Mouse (Mus musculus): ENCODE results near the gene Gimap7. TPM values are rescaled to one million over a fixed set of nuclear protein-coding genes. Genes with fewer than 3 reads are reported as not detected.

Gene Gimap7
- polyA plus RNA-seq, 1 experiment from 2014 or later, result not detected

- Histone ChIP-seq H3K4me1 (replicated peaks; ENCODE audit: control insufficient read depth, insufficient read depth, low read length) (no peaks in the 10 kb centered on the region), H3K27ac (ENCODE audit: low read length) (no peak overlapping the region), H3K9me3 (ENCODE audit: control insufficient read depth, low read length) (no peaks in the 10 kb centered on the region), H3K4me2 (ENCODE audit: low read length) (no peak overlapping the region), H3K36me3 (ENCODE audit: control insufficient read depth, insufficient read depth) (no peaks in the 10 kb centered on the region), H3K27me3 (replicated peaks; ENCODE audit: control insufficient read depth, insufficient read depth, low read length) (no peaks in the 10 kb centered on the region), H3K4me3 (replicated peaks; ENCODE audit: low read length) (no peak overlapping the region), H3K9ac (replicated peaks; ENCODE audit: low read depth, low read length) (no peak overlapping the region)
- no peak for ATAC-seq
- whole genome bisulfite sequencing, result 72% methylated on average over 2 of the region's 2 CpGs
Observed at GRCm38 (mm10) chr6:48687077-48687476, 31.3 kb upstream of the Gimap7 start.

GRCm38 (mm10) chr6:48689320-48689719 lies 29.1 kb upstream of the Gimap7 start:
- ATAC-seq, result no peak
- WGBS, result 95% methylated on average over 2 of the region's 2 CpGs
- H3K4me1 ChIP-seq (replicated peaks; ENCODE audit: control insufficient read depth, insufficient read depth, low read length), result no peaks in the 10 kb centered on the region

DNA sequence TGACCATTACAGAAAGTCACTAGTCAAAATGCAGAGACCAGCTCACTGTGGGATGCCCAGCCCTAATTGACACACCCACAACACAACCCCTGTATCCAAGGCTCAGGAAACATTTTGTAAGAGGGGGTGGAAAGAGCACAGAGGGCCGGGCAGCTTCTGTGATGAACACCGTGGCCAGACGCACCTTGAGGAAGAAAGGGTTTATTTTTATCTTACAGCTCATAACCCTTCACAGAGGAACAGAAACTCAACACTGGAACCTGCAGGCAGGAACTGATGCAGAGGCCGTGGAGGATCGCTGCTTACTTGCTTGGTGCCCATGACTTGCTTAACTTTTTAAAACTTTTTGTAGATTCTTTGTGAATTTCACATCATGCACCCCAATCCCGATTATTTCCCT lies 25.5 kb upstream of the Gimap7 start:
- WGBS, result 89% methylated on average over 6 of the region's 6 CpGs
- no peak overlapping the region for H3K9ac ChIP-seq (replicated peaks; ENCODE audit: low read depth, low read length)
- no peaks in the 10 kb centered on the region for H3K27me3 ChIP-seq (replicated peaks; ENCODE audit: control insufficient read depth, insufficient read depth, low read length)
- ATAC-seq, result no peak
- H3K27ac ChIP-seq (ENCODE audit: low read length), result no peak overlapping the region
- H3K4me3 ChIP-seq (replicated peaks; ENCODE audit: low read length), result no peak overlapping the region
- no peaks in the 10 kb centered on the region for H3K4me1 ChIP-seq (replicated peaks; ENCODE audit: control insufficient read depth, insufficient read depth, low read length)
- H3K4me2 ChIP-seq (ENCODE audit: low read length), result no peak overlapping the region
- H3K9me3 ChIP-seq (ENCODE audit: control insufficient read depth, low read length), result no peaks in the 10 kb centered on the region
- no peaks in the 10 kb centered on the region for H3K36me3 ChIP-seq (ENCODE audit: control insufficient read depth, insufficient read depth)

More at GRCm38 (mm10) chr6:48689320-48689719, 29.1 kb upstream of the Gimap7 start:
- no peaks in the 10 kb centered on the region for H3K9me3 ChIP-seq (ENCODE audit: control insufficient read depth, low read length)
- no peak overlapping the region for H3K9ac ChIP-seq (replicated peaks; ENCODE audit: low read depth, low read length)
- H3K4me2 ChIP-seq (ENCODE audit: low read length), result no peak overlapping the region
- H3K27me3 ChIP-seq (replicated peaks; ENCODE audit: control insufficient read depth, insufficient read depth, low read length), result no peaks in the 10 kb centered on the region
- H3K36me3 ChIP-seq (ENCODE audit: control insufficient read depth, insufficient read depth), result no peaks in the 10 kb centered on the region
- no peak overlapping the region for H3K4me3 ChIP-seq (replicated peaks; ENCODE audit: low read length)
- H3K27ac ChIP-seq (ENCODE audit: low read length), result no peak overlapping the region

DNA sequence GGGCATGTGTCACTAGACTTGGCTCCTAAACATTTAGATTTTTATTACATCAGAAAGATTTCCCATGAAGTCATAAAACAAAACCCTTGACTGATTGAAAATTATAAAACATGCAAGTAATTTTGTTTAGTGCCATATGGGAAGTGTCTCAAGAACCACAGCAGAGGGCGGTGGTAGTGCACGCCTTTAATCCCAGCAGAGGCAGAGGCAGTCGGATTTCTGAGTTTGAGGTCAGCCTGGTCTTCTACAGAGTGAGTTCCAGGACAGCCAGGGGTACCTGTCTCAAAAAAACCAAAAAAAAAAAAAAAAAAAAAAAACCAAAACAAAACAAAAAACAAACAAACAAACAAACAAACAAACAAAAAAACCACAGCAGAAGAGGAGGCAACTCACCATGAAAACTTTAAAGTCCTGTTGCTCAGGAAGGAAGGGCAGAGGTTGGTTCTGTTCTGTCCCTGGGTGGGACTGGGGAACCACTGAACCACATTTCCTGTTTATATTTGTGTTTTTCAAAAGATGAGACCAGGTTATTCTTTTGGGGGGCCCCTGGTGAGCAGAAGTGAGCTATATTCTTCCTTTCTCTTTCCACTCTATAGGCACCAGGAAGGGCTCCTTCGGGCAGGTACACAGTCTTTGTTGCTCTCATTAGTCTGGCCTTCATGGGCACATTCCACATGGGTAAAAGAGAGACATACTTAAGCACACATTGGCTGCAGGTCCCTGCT lies 21.4 kb upstream of the Gimap7 start:
- H3K9me3 ChIP-seq (ENCODE audit: control insufficient read depth, low read length), result no peaks in the 10 kb centered on the region
- ATAC-seq, result no peak
- H3K27me3 ChIP-seq (replicated peaks; ENCODE audit: control insufficient read depth, insufficient read depth, low read length), result no peaks in the 10 kb centered on the region
- no peak overlapping the region for H3K9ac ChIP-seq (replicated peaks; ENCODE audit: low read depth, low read length)
- no peaks in the 10 kb centered on the region for H3K36me3 ChIP-seq (ENCODE audit: control insufficient read depth, insufficient read depth)
- H3K4me2 ChIP-seq (ENCODE audit: low read length), result no peak overlapping the region
- H3K4me3 ChIP-seq (replicated peaks; ENCODE audit: low read length), result no peak overlapping the region
- 68% methylated on average over 4 of the region's 4 CpGs for WGBS
- H3K27ac ChIP-seq (ENCODE audit: low read length), result no peak overlapping the region
- H3K4me1 ChIP-seq (replicated peaks; ENCODE audit: control insufficient read depth, insufficient read depth, low read length), result no peaks in the 10 kb centered on the region

DNA sequence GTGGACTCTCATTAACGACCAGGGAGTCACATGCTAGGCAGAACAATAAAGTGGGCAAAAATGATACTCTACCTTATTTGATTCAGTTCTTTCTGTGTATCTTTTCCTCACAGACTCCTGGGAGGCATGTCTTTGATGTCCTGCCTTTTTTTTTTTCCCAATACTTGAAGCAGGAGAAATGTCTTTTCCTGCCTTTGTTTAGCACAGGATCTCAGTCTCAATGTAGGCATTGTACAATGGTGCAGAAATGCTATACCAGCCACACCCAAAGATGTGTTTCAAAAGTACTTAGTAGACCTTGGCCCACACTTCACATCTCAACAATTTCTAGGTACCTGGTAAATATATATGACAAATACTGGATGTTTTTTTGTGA lies 20.9 kb upstream of the Gimap7 start:
- ATAC-seq, result no peak
- H3K36me3 ChIP-seq (ENCODE audit: control insufficient read depth, insufficient read depth), result no peaks in the 10 kb centered on the region
- WGBS, result 33% methylated on average over 1 of the region's 1 CpGs
- no peaks in the 10 kb centered on the region for H3K9me3 ChIP-seq (ENCODE audit: control insufficient read depth, low read length)
- no peaks in the 10 kb centered on the region for H3K4me1 ChIP-seq (replicated peaks; ENCODE audit: control insufficient read depth, insufficient read depth, low read length)
- no peaks in the 10 kb centered on the region for H3K27me3 ChIP-seq (replicated peaks; ENCODE audit: control insufficient read depth, insufficient read depth, low read length)
- H3K4me2 ChIP-seq (ENCODE audit: low read length), result no peak overlapping the region
- H3K4me3 ChIP-seq (replicated peaks; ENCODE audit: low read length), result no peak overlapping the region
- no peak overlapping the region for H3K27ac ChIP-seq (ENCODE audit: low read length)
- no peak overlapping the region for H3K9ac ChIP-seq (replicated peaks; ENCODE audit: low read depth, low read length)

GRCm38 (mm10) chr6:48698066-48698856 lies 20.2 kb upstream of the Gimap7 start:
- no peaks in the 10 kb centered on the region for H3K4me1 ChIP-seq (replicated peaks; ENCODE audit: control insufficient read depth, insufficient read depth, low read length)
- H3K9me3 ChIP-seq (ENCODE audit: control insufficient read depth, low read length), result no peaks in the 10 kb centered on the region
- H3K4me3 ChIP-seq (replicated peaks; ENCODE audit: low read length), result no peak overlapping the region
- no peak overlapping the region for H3K27ac ChIP-seq (ENCODE audit: low read length)
- H3K27me3 ChIP-seq (replicated peaks; ENCODE audit: control insufficient read depth, insufficient read depth, low read length), result no peaks in the 10 kb centered on the region
- WGBS, result 77% methylated on average over 7 of the region's 7 CpGs
- no peak for ATAC-seq
- H3K4me2 ChIP-seq (ENCODE audit: low read length), result no peak overlapping the region
- no peak overlapping the region for H3K9ac ChIP-seq (replicated peaks; ENCODE audit: low read depth, low read length)
- no peaks in the 10 kb centered on the region for H3K36me3 ChIP-seq (ENCODE audit: control insufficient read depth, insufficient read depth)

DNA sequence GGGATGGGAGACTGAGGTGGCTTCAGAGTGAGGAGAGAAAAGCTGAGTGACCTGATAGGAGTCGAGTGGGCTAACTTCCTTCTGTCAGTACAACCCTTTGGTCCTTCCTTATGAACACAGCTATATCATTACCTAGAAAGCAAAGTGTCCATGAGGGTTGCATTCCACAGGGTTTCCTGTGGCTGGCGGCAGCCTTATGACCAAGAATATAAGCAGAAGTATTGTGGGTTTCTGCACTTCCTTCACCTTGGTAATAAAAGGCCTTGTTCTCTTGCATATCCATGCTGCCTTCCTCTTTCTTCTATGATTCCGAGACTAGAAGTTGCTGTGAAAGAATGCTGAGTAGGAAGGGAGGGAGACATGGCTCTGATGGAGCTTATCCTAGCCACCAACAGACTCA lies 19.5 kb upstream of the Gimap7 start:
- H3K9ac ChIP-seq (replicated peaks; ENCODE audit: low read depth, low read length), result no peak overlapping the region

GRCm38 (mm10) chr6:48700251-48701075 lies 18.0 kb upstream of the Gimap7 start:
- WGBS, result 67% methylated on average over 5 of the region's 5 CpGs
- H3K27me3 ChIP-seq (replicated peaks; ENCODE audit: control insufficient read depth, insufficient read depth, low read length), result no peaks in the 10 kb centered on the region
- H3K4me2 ChIP-seq (ENCODE audit: low read length), result no peak overlapping the region
- ATAC-seq, result no peak
- no peaks in the 10 kb centered on the region for H3K36me3 ChIP-seq (ENCODE audit: control insufficient read depth, insufficient read depth)
- H3K27ac ChIP-seq (ENCODE audit: low read length), result no peak overlapping the region
- H3K4me1 ChIP-seq (replicated peaks; ENCODE audit: control insufficient read depth, insufficient read depth, low read length), result no peaks in the 10 kb centered on the region
- no peaks in the 10 kb centered on the region for H3K9me3 ChIP-seq (ENCODE audit: control insufficient read depth, low read length)
- no peak overlapping the region for H3K9ac ChIP-seq (replicated peaks; ENCODE audit: low read depth, low read length)
- H3K4me3 ChIP-seq (replicated peaks; ENCODE audit: low read length), result no peak overlapping the region

More for the DNA sequence above, 19.5 kb upstream of the Gimap7 start:
- Histone ChIP-seq H3K36me3 (ENCODE audit: control insufficient read depth, insufficient read depth) (no peaks in the 10 kb centered on the region), H3K4me1 (replicated peaks; ENCODE audit: control insufficient read depth, insufficient read depth, low read length) (no peaks in the 10 kb centered on the region), H3K9me3 (ENCODE audit: control insufficient read depth, low read length) (no peaks in the 10 kb centered on the region), H3K27me3 (replicated peaks; ENCODE audit: control insufficient read depth, insufficient read depth, low read length) (no peaks in the 10 kb centered on the region), H3K4me2 (ENCODE audit: low read length) (no peak overlapping the region), H3K27ac (ENCODE audit: low read length) (no peak overlapping the region), H3K4me3 (replicated peaks; ENCODE audit: low read length) (no peak overlapping the region)
- 84% methylated on average over 3 of the region's 3 CpGs for WGBS
- ATAC-seq, result no peak

DNA sequence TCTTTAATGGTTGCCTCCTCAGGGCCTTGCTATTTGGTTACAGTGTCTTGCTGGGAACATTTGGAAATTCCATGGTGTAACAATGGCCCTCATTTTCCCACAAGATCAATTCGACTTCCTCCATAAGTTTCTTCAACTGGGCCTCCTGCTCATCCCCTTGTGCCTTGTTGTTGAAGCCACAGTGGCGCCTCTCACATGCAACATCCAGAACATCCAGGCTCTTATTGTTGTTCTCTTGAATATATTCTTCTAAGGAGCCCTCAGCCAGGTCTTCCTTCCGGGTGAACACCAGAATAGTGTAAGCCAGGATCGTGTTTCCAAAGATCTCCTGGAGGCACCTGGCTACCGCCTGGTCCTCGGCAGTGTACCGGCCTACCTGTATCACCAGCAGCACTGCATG lies 16.3 kb upstream of the Gimap7 start:
- WGBS, result 87% methylated on average over 7 of the region's 7 CpGs
- H3K4me3 ChIP-seq (replicated peaks; ENCODE audit: low read length), result no peak overlapping the region
- ATAC-seq, result no peak
- no peak overlapping the region for H3K9ac ChIP-seq (replicated peaks; ENCODE audit: low read depth, low read length)
- H3K4me2 ChIP-seq (ENCODE audit: low read length), result no peak overlapping the region
- H3K27me3 ChIP-seq (replicated peaks; ENCODE audit: control insufficient read depth, insufficient read depth, low read length), result no peaks in the 10 kb centered on the region
- H3K27ac ChIP-seq (ENCODE audit: low read length), result no peak overlapping the region
- no peaks in the 10 kb centered on the region for H3K36me3 ChIP-seq (ENCODE audit: control insufficient read depth, insufficient read depth)
- H3K9me3 ChIP-seq (ENCODE audit: control insufficient read depth, low read length), result no peaks in the 10 kb centered on the region
- H3K4me1 ChIP-seq (replicated peaks; ENCODE audit: control insufficient read depth, insufficient read depth, low read length), result no peaks in the 10 kb centered on the region

All from forebrain, embryonic 16.5 days (tissue).